Mouse (Mus musculus) hematopoietic stem cell, adult 5-6 weeks (primary cell): ENCODE results near the gene Rexo4. TPM values are rescaled to one million over a fixed set of nuclear protein-coding genes. Genes with fewer than 3 reads are reported as not detected.

Experiments used
- ATAC-seq, 2 experiments: fragments of 125-278 bp in 1 of 2; replicated peaks in 1 of 2; 2 replicates each; pipeline ENCODE4 v1.8.0; 2016 to 2017; ENCODE audit warnings: inconsistent platforms in 2 of 2, mild to moderate bottlenecking in 2 of 2, moderate number of reproducible peaks in 2 of 2, low read depth in 1 of 2, moderate TSS enrichment in 1 of 2; ENCODE audit not compliant: low FRiP score in 2 of 2, poor library complexity in 2 of 2, severe bottlenecking in 2 of 2, insufficient read depth in 1 of 2, low TSS enrichment in 1 of 2
- total RNA-seq: library from RNA; stranded (forward); fragments of 172-1452, 232-1000 nt; gene quantifications from 2 replicates; pipeline ENCODE4 v1.2.3, GENCODE M21; 2017

Gene Rexo4
- 93.1 and 120 TPM in 2 replicates for total RNA-seq

- peak; percentile 92 to 95 for ATAC-seq
These were observed at the start of gene Rexo4 for GRCm38 (mm10) chr2:26963923-26964723. TSS of gene Rexo4 (minus strand) at chr2:26964386.

- peak; percentile 78 to 87 for ATAC-seq
These were observed 45.6 kb upstream of the Rexo4 start, which contains the start of gene Cacfd1 for GRCm38 (mm10) chr2:27009714-27010244. TSS of gene Cacfd1 (plus strand) at chr2:27009926.

DNA sequence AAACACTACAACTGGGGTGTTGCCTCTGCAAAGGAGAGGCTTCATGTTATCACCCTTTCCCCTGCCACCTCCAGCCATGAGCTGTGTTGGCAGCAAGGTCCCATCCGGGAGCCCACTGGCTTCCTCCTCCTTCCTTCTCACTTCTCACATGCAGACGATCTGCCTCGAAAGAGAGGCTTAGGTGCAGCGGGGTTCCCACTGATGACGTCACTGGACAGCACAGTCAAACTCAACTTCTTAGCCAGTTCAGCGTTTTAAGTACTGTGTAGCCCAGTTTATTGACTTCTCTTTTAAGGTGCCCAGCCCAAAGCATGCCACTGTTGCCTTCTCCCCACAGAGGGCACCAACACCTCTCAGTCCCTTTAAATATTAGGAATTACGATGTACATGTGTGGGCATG, 43.5 kb upstream of the Rexo4 start:
- ATAC-seq: no peak

- ATAC-seq: no peak
These were observed 42.1 kb upstream of the Rexo4 start for GRCm38 (mm10) chr2:27006255-27006654.

GRCm38 (mm10) chr2:26997993-26998392, 33.8 kb upstream of the Rexo4 start:
- ATAC-seq: no peak

- no peak for ATAC-seq
These were observed 33.3 kb upstream of the Rexo4 start for GRCm38 (mm10) chr2:26997498-26997897.

GRCm38 (mm10) chr2:26993936-26994335, 29.8 kb upstream of the Rexo4 start:
- no peak for ATAC-seq

DNA sequence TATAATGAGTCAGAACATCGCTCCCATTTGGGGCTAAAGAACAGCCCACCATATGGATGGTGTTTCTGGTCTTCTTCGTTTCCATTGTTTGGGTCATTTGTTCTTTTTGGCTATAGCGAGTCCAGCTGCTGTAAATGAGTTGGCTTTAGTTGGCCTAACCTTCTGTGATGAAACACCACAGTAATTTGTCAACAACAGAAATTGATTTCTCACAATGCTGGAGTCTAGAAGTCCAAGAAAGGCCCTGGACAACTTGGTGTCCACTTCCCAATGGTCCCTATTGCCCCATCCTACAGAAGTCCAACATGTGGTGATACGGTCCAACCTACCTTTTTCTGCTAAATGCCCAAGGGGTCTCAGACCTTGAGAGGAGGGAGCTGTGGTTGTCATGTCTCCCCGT, 20.5 kb upstream of the Rexo4 start:
- no peak for ATAC-seq

DNA sequence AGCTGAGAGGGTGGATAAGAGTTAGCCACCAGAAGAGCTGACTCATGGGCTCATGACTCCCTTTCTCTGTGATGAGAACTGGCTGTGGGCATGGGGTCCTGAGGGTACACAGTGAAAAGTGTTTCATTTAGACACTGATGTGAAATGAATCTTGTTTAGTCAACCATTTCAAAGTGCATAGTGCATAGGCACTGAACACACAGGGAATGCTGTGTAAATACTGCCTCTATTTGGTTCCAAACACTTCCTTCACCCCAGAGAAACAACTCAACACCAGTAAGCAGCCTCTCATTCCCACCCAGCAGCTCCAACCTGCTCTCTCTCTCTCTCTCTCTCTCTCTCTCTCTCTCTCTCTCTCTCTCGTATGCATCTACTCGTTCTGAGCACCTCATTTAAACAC, 20.0 kb upstream of the Rexo4 start:
- ATAC-seq: no peak

DNA sequence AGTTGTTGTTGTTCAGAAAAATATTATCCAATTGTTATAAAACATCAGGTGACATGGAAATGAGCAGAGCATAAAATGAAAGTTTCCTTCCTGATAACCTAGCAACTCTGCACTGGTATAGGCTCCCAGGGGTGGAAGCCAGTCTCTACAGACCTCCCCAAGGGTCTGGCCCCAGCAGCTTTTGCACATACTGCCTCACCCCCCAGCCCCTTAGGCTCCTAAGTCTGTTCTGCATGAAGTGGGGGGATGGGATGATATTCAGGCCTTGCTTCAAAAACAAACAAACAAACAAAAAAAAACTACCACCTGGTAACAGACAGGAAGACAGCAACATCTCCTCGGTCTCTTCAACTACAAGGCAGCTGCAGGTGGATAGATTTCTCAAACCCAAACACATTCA, 16.2 kb upstream of the Rexo4 start:
- ATAC-seq: no peak

DNA sequence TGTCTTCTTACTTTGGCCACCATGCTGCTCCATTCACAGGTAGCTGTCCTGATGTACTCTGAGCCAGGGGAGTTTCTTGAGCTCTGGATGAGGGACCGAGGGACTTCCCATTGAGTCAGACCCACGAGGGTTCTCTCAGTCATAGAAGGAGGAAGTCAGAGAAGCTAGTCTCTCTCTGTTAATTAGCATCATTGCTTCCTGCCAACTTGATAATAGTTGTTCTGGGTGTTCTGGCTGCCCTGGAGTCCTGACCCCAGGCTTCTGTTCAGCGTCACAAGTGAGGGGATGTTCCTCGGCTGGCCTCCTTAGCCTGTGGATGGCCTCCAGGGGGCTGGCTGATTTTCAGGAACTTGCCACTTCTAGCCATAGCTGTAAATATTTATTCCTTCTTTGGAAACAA, 9.8 kb upstream of the Rexo4 start:
- ATAC-seq: peak; percentile 42 to 64; a peak in 2 of 4 replicates

DNA sequence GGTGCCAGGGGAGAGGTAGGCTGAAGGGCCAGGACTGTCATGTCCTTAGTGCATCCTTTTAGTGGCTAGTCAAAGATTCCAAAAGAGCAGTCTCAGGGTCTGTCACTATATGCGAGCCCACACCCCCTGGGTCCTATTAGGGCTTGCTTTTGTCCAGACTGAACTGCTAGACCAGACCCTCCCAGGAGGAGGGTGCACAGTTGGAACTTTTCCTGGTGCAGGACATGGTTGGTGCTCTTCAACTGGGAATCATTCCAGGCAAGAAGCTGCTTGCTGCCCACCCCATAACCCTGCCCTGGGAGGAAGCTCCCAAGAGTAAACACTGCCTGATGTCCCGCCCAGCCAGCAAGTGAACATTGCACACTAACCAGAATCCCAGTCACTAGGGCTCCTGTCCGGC, 8.9 kb upstream of the Rexo4 start, which contains the start of gene Adamts13:
Gene Adamts13, plus strand, starts transcription at position 301 of the 400 bp plus-strand sequence.
- ATAC-seq: no peak

DNA sequence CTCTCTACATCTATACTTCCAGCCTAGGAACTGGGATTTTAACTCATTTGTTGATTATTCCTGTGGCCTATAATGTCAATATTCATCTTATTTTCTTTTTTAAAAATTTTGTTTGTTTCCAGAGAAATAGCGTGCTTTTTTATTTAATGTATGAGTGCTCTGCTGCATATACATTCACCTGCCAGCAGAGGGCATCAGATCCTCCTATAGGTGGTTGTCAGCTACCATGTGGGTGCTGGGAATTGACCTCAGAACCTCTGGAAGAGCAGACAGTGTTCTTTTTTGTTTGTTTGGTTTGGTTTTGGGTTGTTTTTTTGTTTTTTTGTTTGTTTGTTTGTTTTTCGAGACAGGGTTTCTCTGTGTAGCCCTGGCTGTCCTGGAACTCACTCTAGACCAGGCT, 3.1 kb upstream of the Rexo4 start:
- no peak for ATAC-seq

GRCm38 (mm10) chr2:26964724-26965370, 661 bp upstream of the Rexo4 start:
- no peak for ATAC-seq

DNA sequence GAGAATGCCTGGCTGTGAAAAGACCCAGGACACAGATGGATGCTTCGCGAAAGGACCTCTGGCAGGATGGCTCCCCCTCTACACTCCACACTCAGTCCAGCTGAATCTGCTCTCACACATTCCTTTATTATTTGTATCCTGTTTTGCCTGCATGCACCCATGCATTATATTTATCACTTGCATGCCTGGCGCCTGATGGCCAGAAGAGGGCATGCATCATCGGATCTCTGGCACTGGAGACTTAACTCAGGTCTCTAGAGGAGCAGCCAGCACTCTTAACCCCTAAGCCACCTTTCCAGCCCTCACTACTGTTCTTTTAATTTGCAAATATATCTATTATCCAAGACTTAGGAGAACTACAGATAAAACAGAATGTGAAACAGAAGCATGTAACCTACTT, 3.4 kb downstream of the Rexo4 start:
- no peak for ATAC-seq

GRCm38 (mm10) chr2:26957488-26957859, 6.7 kb downstream of the Rexo4 start:
- ATAC-seq: no peak

- no peak for ATAC-seq
These were observed 7.2 kb downstream of the Rexo4 start for GRCm38 (mm10) chr2:26956811-26957487.
